Mouse (Mus musculus) hindbrain, postnatal 0 days (tissue): ENCODE measurements at regions not wholly inside any gene's neighbourhood (a gene's known extent, or its start where the extent isn't known, plus 50 kb on each side); places are given as distances from the start of the nearest gene placed in this dataset.

Experiments
- ATAC-seq: fragments of 200-750 bp; cut with Nextera tagmentation; 2 replicates; pipeline ENCODE4 v1.8.0; 2017; ENCODE audit warnings: mild to moderate bottlenecking, moderate TSS enrichment, moderate library complexity
- DNase-seq: peaks from one replicate; pipeline ENCODE4 v3.0.0-alpha.2; 2015; ENCODE audit warnings: low spot score
- H3K27ac ChIP-seq: fragments of 300-500 bp; sonication (generic); 2 replicates; pipeline ENCODE4 v1.5.1; 2014; ENCODE audit warnings: mild to moderate bottlenecking
- H3K27me3 ChIP-seq: fragments of 300-500 bp; sonication (generic); 2 replicates; pipeline ENCODE4 v1.6.1; 2014; ENCODE audit warnings: low read length, mixed read lengths; ENCODE audit not compliant: insufficient read depth
- H3K36me3 ChIP-seq: fragments of 300-500 bp; sonication (generic); 2 replicates; pipeline ENCODE4 v1.6.1; 2014; ENCODE audit warnings: low read length, mixed read lengths; ENCODE audit not compliant: insufficient read depth
- H3K4me1 ChIP-seq: fragments of 300-500 bp; sonication (generic); 2 replicates; pipeline ENCODE4 v1.6.1; 2014; ENCODE audit warnings: antibody characterized with exemption, low read length, mixed read lengths; ENCODE audit not compliant: insufficient read depth
- H3K4me2 ChIP-seq: fragments of 300-500 bp; sonication (generic); 2 replicates; pipeline ENCODE4 v1.6.1; 2014; ENCODE audit warnings: low read depth, mild to moderate bottlenecking, low read length, moderate library complexity, mixed read lengths
- H3K4me3 ChIP-seq: fragments of 300-500 bp; sonication (generic); 2 replicates; pipeline ENCODE4 v1.5.1; 2014; ENCODE audit warnings: low read length
- H3K9ac ChIP-seq: fragments of 300-500 bp; sonication (generic); replicated peaks from 2 replicates; pipeline ENCODE4 v1.6.1; 2014; ENCODE audit warnings: mild to moderate bottlenecking, low read length, moderate library complexity, mixed read lengths
- H3K9me3 ChIP-seq: fragments of 300-500 bp; sonication (generic); 2 replicates; pipeline ENCODE4 v1.6.1; 2016; ENCODE audit warnings: low read length, mixed read lengths
- CTCF ChIP-seq: IDR thresholded peaks from 2 replicates; pipeline ENCODE4 v1.5.1; 2016; ENCODE audit warnings: antibody characterized with exemption, control low read depth, low read depth
- WGBS: fragments of 180-500 bp; shearing (Covaris S2); extraction: QIAGEN DNeasy Blood & Tissue Kit; methylation state at CpG from one replicate; pipeline ENCODE4 v1.1.7; 2014; 5-methylcytosine and 5-hydroxymethylcytosine counted together

DNA sequence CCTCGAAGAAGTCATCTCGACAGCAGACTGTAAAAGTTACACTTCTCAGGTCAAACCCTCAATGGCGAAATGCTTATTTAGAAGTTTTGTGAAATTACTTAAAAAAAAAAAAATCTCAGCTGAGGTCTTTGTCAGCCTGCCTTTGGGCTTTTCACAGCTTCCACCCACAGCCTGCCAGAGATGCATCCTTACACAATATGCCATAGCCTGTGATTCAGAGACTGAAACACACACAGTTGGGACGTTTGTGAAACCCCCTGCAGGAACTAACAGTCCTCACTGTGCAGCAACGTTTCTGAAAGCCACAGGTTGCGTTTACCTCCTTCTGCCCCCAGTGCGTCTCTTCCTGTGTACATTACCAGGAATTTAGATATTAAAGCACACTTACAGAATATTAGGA is 131.7 kb downstream of the Twistnb start:
- DNase-seq (no peak), ATAC-seq (no peak)
- Histone ChIP-seq H3K4me3 (no peak overlapping the region), H3K4me1 (no peaks in the 10 kb centered on the region), H3K9me3 (no peaks in the 10 kb centered on the region), H3K27ac (no peak overlapping the region), H3K9ac (no peak overlapping the region), H3K36me3 (no peaks in the 10 kb centered on the region), H3K27me3 (no peaks in the 10 kb centered on the region), H3K4me2 (no peak overlapping the region)
- TF ChIP-seq CTCF: no peak
- 62% methylated on average over 7 of the region's 7 CpGs for WGBS

DNA sequence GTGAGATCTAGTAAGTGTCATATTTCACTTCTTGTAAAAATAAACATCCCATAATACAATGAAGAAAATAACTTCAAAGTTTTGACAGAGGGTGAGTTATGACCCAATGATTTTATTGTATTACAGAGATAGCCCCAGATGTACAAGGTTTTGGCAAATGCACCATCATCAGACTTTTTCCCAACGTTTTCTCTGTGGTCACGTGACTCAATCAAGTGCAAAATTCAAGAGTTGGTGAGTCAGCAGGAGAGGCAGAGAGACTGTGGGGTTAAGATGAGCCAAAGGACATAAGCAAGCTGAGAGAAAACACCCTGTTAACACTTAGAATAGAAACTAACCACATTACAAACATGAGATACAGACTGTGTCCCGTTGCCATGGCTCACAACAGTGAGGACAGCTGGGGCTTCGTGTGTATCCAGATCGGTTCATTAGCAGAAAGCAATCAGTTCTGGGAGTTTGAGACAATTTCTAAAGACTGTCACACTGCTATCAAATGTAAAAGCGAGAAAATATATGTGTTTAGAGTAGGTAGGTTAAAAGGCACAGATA is 148.5 kb downstream of the Twistnb start:
- H3K4me3 ChIP-seq: no peak overlapping the region
- DNase-seq (no peak), ATAC-seq (no peak)
- H3K36me3 ChIP-seq: no peaks in the 10 kb centered on the region
- no peak overlapping the region for H3K4me2 ChIP-seq
- H3K9me3 ChIP-seq: no peaks in the 10 kb centered on the region
- TF ChIP-seq CTCF: no peak
- no peak overlapping the region for H3K27ac ChIP-seq
- no peaks in the 10 kb centered on the region for H3K4me1 ChIP-seq
- no peak overlapping the region for H3K9ac ChIP-seq
- no peaks in the 10 kb centered on the region for H3K27me3 ChIP-seq
- WGBS: 62% methylated on average over 6 of the region's 6 CpGs

DNA sequence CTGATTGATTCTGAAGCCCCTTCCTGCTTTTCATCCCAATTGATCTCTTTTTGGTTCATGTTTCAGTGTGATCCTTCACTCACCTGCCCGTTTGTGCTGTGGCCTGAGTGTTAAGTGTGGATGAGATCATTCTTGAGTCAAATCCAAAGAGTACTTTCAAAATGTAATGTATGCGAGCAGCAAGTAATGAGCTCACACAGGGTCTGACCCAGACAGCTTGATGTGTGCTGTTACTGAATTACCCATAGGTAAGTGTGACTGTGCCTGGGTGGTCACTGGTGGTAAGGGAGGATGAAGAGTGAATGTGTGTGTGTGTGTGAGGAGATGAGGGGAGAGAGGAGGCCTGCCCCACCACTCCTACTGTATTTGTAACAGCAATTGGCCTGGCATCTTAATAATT is 151.4 kb downstream of the Twistnb start:
- ATAC-seq: no peak
- 63% methylated on average over 2 of the region's 2 CpGs for WGBS
- Histone ChIP-seq H3K9ac (no peak overlapping the region), H3K4me2 (no peak overlapping the region), H3K4me1 (no peaks in the 10 kb centered on the region), H3K4me3 (no peak overlapping the region), H3K9me3 (no peaks in the 10 kb centered on the region), H3K36me3 (no peaks in the 10 kb centered on the region), H3K27me3 (no peaks in the 10 kb centered on the region), H3K27ac (no peak overlapping the region)
- TF ChIP-seq CTCF: no peak
- no peak for DNase-seq

DNA sequence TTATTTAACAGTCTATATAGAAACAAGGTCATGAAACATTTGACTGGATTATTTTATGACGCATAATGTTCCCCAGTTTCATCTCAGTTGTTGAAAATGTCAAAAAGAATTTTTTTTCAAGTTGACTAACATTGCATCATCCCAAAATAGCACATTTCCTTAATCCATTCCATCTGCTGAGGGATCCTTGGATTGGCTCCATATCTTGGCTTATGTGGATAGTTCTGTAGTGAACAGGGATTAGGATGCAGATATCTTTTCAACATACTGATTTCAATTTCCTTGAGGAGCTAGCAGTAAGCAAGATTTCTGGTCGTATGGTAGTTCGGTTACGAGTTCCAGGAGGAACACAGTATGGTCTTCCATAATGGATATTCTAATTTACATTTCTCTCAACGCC is 161.6 kb downstream of the Twistnb start:
- Histone ChIP-seq H3K27me3 (no peaks in the 10 kb centered on the region), H3K4me3 (no peak overlapping the region), H3K27ac (no peak overlapping the region), H3K36me3 (no peaks in the 10 kb centered on the region), H3K4me2 (no peak overlapping the region), H3K9ac (no peak overlapping the region), H3K4me1 (0 out of 2 replicates have a peak, but pooled peaks cover 4% of the 10 kb centered on the region), H3K9me3 (no peaks in the 10 kb centered on the region)
- WGBS: 72% methylated on average over 5 of the region's 5 CpGs
- DNase-seq: no peak
- no peak for ATAC-seq
- TF ChIP-seq CTCF: no peak

- Histone ChIP-seq H3K4me3 (no peak overlapping the region), H3K9ac (no peak overlapping the region), H3K9me3 (no peaks in the 10 kb centered on the region), H3K4me1 (0 out of 2 replicates have a peak, but pooled peaks cover 4% of the 10 kb centered on the region), H3K27me3 (no peaks in the 10 kb centered on the region), H3K36me3 (no peaks in the 10 kb centered on the region), H3K4me2 (peak overlapping the region; percentile 26), H3K27ac (no peak overlapping the region)
- TF ChIP-seq CTCF: no peak
- no peak for ATAC-seq
- 57% methylated on average over 6 of the region's 6 CpGs for WGBS
- DNase-seq: no peak
Measured at GRCm38 (mm10) chr12:33592431-33592911, 163.0 kb downstream of the Twistnb start.

DNA sequence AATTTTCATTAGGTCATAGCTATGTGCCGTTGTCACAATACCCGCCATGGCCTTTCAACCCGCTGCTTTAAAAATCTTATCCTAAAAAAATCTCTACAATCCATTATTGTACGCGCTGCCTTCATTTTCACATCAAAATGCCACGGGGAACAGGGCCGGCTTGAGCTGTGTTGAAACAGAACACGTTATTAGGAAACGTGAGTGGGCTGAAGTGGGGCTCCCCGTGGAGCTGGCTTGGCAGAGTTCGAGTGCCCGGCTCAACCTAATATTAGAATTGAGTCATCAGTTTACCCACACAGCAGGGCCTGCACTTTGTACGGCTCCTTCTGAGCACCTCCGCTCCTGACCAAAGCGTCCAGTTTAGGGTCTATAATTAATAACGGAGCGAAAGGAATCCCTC is 163.5 kb downstream of the Twistnb start:
- no peak overlapping the region for H3K9ac ChIP-seq
- WGBS: 51% methylated on average over 17 of the region's 17 CpGs
- H3K4me1 ChIP-seq: 0 out of 2 replicates have a peak, but pooled peaks cover 4% of the 10 kb centered on the region
- no peak overlapping the region for H3K4me3 ChIP-seq
- TF ChIP-seq CTCF: no peak
- peak overlapping the region; percentile 26 for H3K4me2 ChIP-seq
- no peak overlapping the region for H3K27ac ChIP-seq
- H3K36me3 ChIP-seq: no peaks in the 10 kb centered on the region
- no peaks in the 10 kb centered on the region for H3K27me3 ChIP-seq
- DNase-seq (peak; percentile 9), ATAC-seq (no peak)
- no peaks in the 10 kb centered on the region for H3K9me3 ChIP-seq

- no peak for DNase-seq
- no peak overlapping the region for H3K4me2 ChIP-seq
- WGBS: 73% methylated on average over 4 of the region's 4 CpGs
Measured at GRCm38 (mm10) chr12:33593685-33594084, 164.2 kb downstream of the Twistnb start.

More at GRCm38 (mm10) chr12:33593685-33594084, 164.2 kb downstream of the Twistnb start:
- H3K36me3 ChIP-seq: no peaks in the 10 kb centered on the region
- ATAC-seq: no peak
- 0 out of 2 replicates have a peak, but pooled peaks cover 4% of the 10 kb centered on the region for H3K4me1 ChIP-seq
- TF ChIP-seq CTCF: no peak
- H3K9me3 ChIP-seq: no peaks in the 10 kb centered on the region
- no peak overlapping the region for H3K9ac ChIP-seq
- H3K4me3 ChIP-seq: no peak overlapping the region
- no peak overlapping the region for H3K27ac ChIP-seq
- no peaks in the 10 kb centered on the region for H3K27me3 ChIP-seq
